Mouse (Mus musculus) erythroblast, embryonic 14.5 days (primary cell): Measurements from ENCODE around the gene Tecpr2. TPM values are rescaled to one million over a fixed set of nuclear protein-coding genes. Genes with fewer than 3 reads are reported as not detected.
"Not testable (repeated sequence)": the region's sequence is repeated elsewhere in the genome, so short reads cannot be mapped to it uniquely, and the experiment has no call there.

ENCODE experiments used
- H3K27me3 ChIP-seq: 2 replicates; pipeline ENCODE4 v1.6.1; 2012; ENCODE audit warnings: inconsistent platforms; ENCODE audit not compliant: control insufficient read depth
- H3K36me3 ChIP-seq: 2 replicates; pipeline ENCODE4 v1.6.1; 2012; ENCODE audit warnings: mild to moderate bottlenecking, inconsistent platforms; ENCODE audit not compliant: control insufficient read depth
- H3K4me1 ChIP-seq: 2 replicates; pipeline ENCODE4 v1.6.1; 2012; ENCODE audit warnings: inconsistent platforms; ENCODE audit not compliant: control insufficient read depth
- H3K4me3 ChIP-seq: replicated peaks from 2 replicates; pipeline ENCODE3; 2012; ENCODE audit warnings: moderate library complexity, mild to moderate bottlenecking, inconsistent platforms
- H3K9me3 ChIP-seq: 2 replicates; pipeline ENCODE4 v1.6.1; 2012; ENCODE audit warnings: low read length, inconsistent platforms, mixed read lengths; ENCODE audit not compliant: control insufficient read depth
- GATA1 ChIP-seq: IDR thresholded peaks from 2 replicates; pipeline ENCODE4 v1.6.1; 2012; ENCODE audit warnings: low read length, inconsistent platforms, mixed read lengths
- TAL1 ChIP-seq: IDR thresholded peaks from 3 replicates; pipeline ENCODE4 v1.6.1; 2012; ENCODE audit warnings: low read length, inconsistent platforms, mixed read lengths
- polyA plus RNA-seq: library from polyadenylated mRNA; stranded (reverse); fragments of >175 nt; gene quantifications from 2 replicates; pipeline ENCODE4 v1.2.3, GENCODE M21; 2012

Gene Tecpr2
- polyA plus RNA-seq, 1 experiment, result 0.16 TPM

DNA sequence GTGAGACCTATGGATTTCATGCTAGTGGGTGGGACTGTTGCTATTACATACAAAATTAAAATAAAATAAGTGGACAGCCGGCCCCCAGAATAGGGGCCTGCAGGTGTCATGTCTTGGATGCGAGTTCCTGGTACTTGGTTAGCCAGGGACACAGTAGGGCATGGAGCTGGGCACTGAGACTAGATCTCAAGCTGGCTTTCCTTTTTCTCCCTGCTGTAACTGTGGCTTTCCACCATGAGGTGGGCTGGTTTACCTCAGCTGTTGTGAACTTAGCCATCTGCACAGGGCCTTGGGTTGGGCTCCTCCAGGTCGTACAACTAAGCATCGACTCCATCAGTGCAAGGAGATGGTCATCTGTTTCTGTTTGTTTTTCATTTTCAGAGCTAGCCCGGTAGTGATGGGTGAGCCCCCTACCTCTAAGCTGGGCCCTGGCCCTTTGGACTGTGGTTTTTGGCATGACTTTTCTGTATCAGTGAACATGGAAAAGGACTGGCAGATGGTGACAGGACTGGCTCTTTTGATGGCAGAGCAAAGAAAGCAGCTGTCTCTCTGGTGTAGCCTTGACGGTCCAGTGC, 42.8 kb upstream of the Tecpr2 start:
- peak overlapping the region; percentile 74 for H3K4me3 ChIP-seq
- no peaks in the 10 kb centered on the region for H3K27me3 ChIP-seq
- TF ChIP-seq GATA1, result no peak
- no peak for TF ChIP-seq TAL1
- H3K4me1 ChIP-seq, result peaks cover 64% of the 10 kb centered on the region
- H3K9me3 ChIP-seq, result no peaks in the 10 kb centered on the region
- no peaks in the 10 kb centered on the region for H3K36me3 ChIP-seq

DNA sequence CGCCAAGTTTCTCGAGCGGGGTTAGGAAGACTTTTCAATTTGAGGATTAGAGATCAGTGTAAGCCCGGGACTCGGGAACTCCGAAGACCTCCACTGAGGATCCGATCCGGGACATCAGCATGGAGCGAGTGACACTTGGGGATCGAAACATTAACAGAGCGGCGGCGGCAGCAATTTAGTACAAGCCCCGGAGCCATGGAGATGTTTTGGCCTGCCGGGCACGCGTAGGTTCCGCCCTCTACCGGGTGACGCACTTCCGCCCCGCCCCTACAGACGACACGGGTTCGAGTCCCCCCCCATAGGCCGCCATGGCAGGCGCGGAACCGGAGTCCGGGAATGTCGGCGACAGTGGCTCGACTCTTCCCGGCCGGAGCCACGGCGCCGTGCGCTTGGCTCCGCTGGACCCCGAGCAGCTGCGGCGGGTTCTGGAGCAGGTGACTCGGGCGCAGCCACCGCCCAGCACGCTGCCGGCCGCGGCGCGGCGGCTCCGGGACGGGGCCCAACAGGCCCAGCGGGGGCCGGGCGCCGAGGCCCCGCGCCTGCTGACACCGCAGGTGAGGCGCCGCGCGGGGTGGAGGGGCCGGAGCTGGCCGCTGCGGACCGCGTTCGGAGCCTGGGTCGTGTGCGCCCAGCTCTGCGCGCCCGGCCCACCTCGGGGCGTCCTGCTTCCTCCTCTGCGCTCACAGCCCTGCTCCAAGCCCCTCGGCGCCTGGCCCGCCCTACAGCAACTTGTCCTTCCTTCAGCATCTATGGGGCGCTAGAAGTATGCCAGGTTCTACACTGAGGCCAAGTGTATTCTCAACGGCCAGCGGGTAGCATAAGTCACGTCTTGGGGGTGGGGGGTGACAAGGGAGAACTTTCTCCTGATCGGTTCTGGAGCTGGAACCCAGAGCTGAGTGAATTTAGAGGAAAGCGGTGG, 38.8 kb upstream of the Tecpr2 start, which contains the start of gene Zfp839:
Zfp839 (plus strand) TSS at position 244 of the 919 bp plus-strand sequence.
- no peaks in the 10 kb centered on the region for H3K27me3 ChIP-seq
- H3K4me1 ChIP-seq, result peaks cover 52% of the 10 kb centered on the region
- TF ChIP-seq TAL1 (no peak), GATA1 (no peak)
- peak within 1 kb of the TSS; percentile 86 for H3K4me3 ChIP-seq
- H3K36me3 ChIP-seq, result peaks cover 2% of the 10 kb centered on the region; the same call in 1 of the 2 replicates
- H3K9me3 ChIP-seq, result no peaks in the 10 kb centered on the region

DNA sequence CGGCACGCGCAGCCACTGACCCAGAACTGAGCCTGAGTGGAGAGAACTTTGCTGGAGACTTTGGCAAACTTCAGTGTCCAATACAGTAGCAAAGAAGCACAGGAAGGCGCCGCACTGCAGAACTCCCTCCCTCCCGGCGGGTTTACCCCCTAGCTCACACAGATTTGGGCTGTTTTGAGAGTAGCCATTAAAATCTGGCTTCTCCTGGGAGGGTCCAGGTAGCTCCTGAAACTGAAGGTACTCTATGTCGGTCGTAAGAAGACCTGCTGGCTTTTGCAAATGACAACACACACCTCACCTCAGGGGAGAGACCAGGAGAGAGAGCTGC, 38.2 kb upstream of the Tecpr2 start:
- TF ChIP-seq GATA1 (no peak), TAL1 (no peak)
- H3K4me1 ChIP-seq, result peaks cover 52% of the 10 kb centered on the region

DNA sequence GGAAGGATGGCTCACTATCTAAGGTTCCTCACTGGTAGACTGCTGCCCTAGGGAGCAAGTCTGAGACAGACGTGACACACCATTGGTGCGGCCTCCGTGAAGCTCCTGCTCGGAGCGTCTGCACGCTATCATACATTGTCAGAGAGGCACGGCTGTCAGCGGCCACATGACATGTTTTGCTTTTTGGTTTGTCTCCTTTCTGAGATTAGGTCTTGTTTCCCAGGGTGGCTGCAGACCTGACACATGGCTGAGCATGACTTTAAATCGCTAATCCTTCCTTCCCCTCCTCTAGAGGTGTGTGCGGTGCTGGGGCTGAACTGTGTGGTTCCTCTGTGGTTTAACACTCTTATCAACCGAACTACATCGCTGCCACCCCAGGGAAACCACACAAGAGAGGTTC, 37.6 kb upstream of the Tecpr2 start:
- H3K4me1 ChIP-seq, result peaks cover 47% of the 10 kb centered on the region
- TF ChIP-seq TAL1 (no peak), GATA1 (no peak)
- H3K36me3 ChIP-seq, result peaks cover 8% of the 10 kb centered on the region
- H3K4me3 ChIP-seq, result peak overlapping the region; percentile 86
- no peaks in the 10 kb centered on the region for H3K9me3 ChIP-seq
- H3K27me3 ChIP-seq, result no peaks in the 10 kb centered on the region

More for the DNA sequence above, 38.2 kb upstream of the Tecpr2 start:
- Histone ChIP-seq H3K4me3 (peak overlapping the region; percentile 86), H3K27me3 (no peaks in the 10 kb centered on the region), H3K9me3 (no peaks in the 10 kb centered on the region), H3K36me3 (peaks cover 7% of the 10 kb centered on the region)

DNA sequence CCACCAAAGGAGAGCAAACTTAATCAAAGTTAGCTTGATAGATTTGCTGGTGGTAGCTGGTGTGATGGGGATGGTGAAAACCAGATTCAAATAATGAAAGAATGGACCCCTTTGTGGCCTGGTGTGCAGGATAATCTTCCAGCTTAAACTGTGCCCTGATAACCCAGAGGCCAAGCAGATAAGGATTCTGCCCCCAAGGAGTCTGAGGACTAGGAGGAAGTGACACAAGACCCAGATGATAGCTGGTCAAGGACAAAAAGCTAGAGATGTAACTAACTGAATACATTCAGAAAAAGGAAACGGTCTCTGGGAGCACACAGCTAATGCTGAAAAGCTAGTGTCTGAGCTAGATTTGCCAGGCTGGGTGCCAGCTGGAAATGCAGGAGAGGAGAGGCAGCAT, 37.1 kb upstream of the Tecpr2 start:
- Histone ChIP-seq H3K4me1 (peaks cover 43% of the 10 kb centered on the region), H3K4me3 (no peak overlapping the region), H3K36me3 (peaks cover 8% of the 10 kb centered on the region), H3K27me3 (no peaks in the 10 kb centered on the region), H3K9me3 (no peaks in the 10 kb centered on the region)
- TF ChIP-seq TAL1, result no peak
- TF ChIP-seq GATA1, result no peak

DNA sequence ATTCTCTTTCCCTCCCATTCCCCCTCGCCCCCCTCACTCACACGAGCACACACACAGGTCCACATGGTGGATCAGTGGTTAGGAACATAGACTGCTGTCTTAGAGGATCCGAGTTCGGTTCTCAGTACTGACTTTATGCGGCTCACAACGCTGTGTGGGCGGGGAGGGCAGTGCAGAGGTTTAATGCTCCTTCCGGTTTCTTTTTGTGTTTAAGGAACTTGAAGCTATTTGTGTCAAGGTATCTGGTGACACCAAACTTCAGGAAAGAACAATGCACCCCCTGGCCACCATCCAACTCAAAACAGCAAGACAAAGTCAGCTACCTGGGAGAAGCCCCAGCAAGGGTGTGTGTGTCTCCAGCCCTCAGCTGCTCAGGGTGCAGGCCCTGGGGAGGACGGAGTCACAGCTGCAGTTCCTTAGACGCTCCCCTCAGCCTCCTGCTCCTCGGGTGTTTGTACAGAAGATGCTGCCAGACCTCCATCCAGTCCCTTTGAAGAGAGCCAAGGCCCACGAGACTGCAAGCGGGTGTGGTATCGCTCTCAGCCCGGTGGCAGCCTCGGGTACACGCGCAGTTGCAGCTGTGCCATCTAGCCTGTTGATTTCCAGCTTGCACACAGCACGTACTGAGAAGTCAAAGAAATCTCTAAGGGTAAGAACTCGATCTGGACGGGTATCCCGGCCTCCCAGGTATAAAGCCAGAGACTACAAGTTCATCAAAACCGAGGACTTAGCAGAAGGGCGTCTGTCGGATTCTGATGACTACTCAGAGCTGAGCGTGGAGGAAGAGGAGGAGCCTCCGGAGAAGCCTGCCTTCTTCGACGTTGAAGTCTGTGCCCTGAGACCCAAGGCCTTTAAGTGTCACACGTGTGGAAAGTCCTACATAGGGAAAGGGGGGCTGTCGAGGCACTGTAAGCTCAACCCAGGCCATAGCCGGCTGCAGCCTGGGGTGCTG, 34.0 kb upstream of the Tecpr2 start:
- peaks cover 10% of the 10 kb centered on the region for H3K36me3 ChIP-seq
- H3K9me3 ChIP-seq, result no peaks in the 10 kb centered on the region
- peaks cover 38% of the 10 kb centered on the region for H3K4me1 ChIP-seq
- no peak for TF ChIP-seq GATA1
- TF ChIP-seq TAL1, result no peak
- H3K4me3 ChIP-seq, result no peak overlapping the region
- H3K27me3 ChIP-seq, result no peaks in the 10 kb centered on the region

DNA sequence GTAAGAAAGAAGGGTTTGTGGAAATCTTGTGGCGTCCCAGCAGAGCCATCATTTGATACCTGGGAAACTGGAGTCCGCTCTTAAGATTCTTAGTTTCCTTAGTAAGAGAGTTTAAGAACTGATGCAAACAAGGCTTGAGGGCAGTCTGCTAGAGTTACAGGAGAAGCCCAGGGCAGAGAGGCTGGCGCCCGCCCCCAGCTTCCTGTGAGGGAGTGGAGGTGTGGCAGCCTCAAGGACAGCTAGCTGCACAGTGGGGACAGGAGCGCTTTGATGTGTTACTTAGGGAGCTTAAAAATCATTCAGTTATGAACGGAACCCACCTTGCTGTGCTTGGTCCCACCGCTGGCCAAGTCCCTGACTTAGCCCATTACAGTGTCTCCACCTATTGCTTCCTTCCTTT, 31.9 kb upstream of the Tecpr2 start:
- Histone ChIP-seq H3K36me3 (peaks cover 17% of the 10 kb centered on the region), H3K27me3 (no peaks in the 10 kb centered on the region), H3K4me3 (no peak overlapping the region), H3K4me1 (peaks cover 23% of the 10 kb centered on the region), H3K9me3 (no peaks in the 10 kb centered on the region)
- TF ChIP-seq TAL1, result no peak
- TF ChIP-seq GATA1, result no peak

DNA sequence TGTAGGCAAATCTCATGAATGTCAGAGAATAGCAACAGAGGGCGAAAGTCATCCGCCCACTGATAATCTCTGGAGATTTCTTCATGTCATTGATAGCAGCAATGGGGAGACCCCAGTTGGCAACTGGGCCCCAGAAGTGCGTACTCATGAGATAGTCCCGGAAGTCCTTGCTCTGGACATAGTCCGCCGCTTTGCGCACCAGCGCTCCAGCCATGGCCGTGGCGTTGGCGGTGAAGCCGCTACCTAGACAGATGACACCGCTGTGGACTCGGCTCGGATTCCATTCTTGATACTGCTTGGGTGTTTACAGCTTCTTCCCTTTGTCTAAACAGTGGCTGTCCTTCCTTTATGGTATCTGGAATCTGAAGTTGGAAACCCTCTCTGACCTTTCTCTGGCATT, 30.4 kb upstream of the Tecpr2 start:
- Histone ChIP-seq H3K36me3 (peaks cover 20% of the 10 kb centered on the region), H3K4me1 (peaks cover 16% of the 10 kb centered on the region)
- H3K27me3 ChIP-seq, H3K4me3 ChIP-seq, H3K9me3 ChIP-seq: not testable (repeated sequence)

DNA sequence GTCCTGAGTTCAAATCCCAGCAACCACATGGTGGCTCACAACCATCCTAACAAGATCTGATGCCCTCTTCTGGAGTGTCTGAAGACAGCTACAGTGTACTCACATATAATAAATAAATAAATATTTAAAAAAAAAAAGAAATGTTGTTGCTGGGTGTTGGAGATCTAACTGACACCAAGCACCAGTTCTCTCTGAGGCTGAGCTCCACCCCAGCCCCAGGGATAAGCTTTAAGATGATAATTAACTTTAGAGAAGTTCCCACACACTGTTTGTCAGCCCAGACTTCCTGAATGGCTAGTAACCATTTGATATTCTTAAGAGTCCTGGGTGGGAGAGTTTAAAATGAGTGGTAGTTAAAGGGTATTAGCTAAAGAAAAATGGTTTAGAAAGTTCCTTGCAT, 28.8 kb upstream of the Tecpr2 start:
- Histone ChIP-seq H3K4me1 (peaks cover 19% of the 10 kb centered on the region), H3K27me3 (no peaks in the 10 kb centered on the region), H3K9me3 (no peaks in the 10 kb centered on the region), H3K36me3 (peaks cover 17% of the 10 kb centered on the region), H3K4me3 (no peak overlapping the region)
- TF ChIP-seq GATA1, result no peak
- no peak for TF ChIP-seq TAL1
